Mouse (Mus musculus): Measurements from ENCODE around the gene Gm21981.

The Gm21981 gene

DNA sequence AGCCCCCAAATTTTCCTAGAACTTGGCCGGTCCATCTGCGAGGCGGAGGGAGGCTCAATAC lies at the start of gene Gm21981:
Gm21981 (minus strand) TSS at position 14 of the 61 bp plus-strand sequence.
- no peak for DNase-seq

GRCm38 (mm10) chr17:47742991-47743734 lies 48.9 kb upstream of the Gm21981 start:
- peak; percentile 34 for DNase-seq

- peak; percentile 20 for DNase-seq
Measured at GRCm38 (mm10) chr17:47740186-47740585, 45.9 kb upstream of the Gm21981 start.

DNA sequence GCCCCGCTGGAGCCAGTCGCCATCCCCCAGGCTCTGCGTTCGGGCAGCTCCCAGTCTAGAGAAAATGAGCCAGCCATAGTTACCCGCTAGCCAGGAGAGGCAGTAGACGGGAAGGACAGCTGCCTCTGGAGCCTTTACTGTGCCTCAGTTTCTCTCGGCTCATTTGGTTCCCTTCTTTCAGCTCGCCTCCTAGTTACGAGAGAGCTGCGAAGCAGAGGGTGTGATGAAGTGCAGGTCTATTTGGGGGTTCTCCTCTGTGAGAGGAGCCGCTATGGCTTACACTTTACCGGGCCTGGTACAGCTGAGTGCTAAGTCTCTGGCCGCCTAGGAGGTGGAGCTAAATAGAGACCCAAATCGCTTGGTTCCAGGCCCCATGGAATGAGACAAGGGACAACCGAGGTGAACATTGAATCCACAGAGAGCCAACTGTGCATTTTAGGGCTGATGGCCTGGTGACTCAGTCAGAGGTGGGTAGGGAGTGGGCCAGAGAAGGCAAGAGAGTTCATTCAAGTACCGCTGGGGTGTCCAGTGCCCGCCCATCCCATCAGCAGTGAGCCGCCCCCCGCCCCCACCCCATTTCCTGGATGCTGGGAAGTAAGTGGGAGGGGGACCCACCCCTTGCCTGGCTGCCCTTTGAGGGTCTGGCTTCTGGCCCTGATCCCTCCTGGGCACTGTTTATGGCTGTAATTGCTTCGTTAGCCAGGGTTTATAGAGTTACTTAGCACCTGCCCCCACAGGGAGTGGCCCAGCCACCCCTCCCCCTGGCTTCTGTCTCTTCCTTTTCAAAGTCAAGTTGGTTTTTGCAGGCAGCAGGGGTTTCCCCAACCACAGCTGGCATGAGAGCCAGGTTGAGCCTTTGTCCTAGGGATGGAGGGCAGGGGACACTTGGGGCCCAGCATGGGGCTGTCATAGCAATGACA lies 44.9 kb upstream of the Gm21981 start:
- peak; percentile 56 for DNase-seq

DNA sequence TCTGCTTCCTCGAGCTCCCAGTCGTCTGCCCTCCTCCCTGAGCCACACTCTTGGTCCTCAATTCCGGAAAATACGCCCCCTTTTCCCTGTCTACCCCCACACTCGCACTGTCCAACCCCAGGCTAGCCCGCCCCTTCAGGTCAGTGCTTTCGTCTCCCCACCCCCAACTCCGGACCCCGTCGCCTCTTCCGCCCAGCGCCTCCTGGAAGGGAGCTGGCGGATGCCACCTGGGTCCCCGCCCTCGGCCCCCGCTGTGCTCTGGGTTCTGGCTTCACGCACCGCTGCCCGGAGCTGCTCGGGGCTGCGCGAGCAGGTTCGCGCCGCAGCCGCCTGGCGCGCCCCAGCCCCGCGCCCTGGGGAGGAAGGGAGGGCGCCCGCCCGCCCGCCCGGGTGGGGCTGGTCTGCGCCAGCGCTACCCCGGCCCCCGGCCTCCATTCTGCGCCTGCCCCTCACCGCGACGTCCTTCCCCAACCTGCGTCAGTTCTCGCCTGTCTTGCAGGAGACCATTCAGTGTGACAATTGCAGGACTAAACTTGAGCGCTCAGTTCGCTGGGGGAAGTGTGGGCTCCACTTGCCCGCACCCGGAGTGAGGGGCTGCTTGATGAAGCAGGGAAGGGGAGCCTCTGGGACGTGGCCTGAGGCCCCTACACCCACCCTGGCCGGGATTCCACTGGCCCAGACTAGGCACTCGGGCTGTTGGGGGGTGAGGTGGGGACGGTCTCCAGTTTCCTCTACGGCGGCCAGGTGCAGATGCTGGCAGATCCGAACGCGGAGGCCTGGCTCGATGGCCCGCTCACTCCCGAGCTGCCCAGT lies 44.0 kb upstream of the Gm21981 start:
- DNase-seq = peak; percentile 69

DNA sequence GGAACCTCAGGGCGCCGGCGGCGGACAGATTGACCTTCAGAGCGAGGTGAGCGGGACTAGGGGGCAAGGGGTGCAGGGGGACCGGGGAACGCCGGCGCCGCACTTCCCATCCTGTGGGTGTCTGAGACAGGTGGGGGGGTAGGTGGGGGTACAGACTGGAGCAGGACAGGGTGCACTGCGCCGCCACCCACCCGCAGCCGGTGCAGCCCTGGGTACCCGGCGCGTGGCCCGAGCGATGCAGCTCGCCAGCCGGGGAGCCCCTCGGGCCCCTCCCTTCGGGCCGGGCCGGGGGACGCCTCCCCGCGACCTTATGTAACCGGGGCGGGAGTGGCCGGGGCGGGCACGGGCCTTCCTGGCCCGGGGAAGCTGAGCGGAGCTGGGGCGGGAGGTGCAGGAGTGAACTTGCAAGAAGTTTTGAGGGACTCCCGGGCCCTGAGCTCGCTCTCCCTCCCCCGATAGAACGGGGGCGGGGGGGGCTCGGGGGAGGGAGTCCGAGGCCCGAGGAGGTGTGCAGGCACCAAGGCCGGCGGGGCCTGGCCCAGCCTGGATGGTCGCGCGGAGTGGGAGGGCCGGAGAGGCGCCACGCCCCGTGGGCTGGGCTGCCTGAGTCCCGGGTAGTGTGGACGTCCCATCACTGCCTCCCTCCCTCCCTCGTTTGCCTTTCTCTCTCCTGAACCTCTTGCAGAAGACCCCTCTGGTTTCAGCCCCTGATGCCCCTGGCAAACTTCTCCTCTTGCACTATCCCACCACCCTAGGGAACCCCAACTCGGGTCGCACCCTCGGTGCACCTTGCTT lies 43.2 kb upstream of the Gm21981 start:
- peak; percentile 62 for DNase-seq

- peak; percentile 99 for DNase-seq
Measured at GRCm38 (mm10) chr17:47736856-47737255, 42.6 kb upstream of the Gm21981 start, which contains the start of gene Tfeb. Gene Tfeb, plus strand, starts transcription at chr17:47737030.

DNA sequence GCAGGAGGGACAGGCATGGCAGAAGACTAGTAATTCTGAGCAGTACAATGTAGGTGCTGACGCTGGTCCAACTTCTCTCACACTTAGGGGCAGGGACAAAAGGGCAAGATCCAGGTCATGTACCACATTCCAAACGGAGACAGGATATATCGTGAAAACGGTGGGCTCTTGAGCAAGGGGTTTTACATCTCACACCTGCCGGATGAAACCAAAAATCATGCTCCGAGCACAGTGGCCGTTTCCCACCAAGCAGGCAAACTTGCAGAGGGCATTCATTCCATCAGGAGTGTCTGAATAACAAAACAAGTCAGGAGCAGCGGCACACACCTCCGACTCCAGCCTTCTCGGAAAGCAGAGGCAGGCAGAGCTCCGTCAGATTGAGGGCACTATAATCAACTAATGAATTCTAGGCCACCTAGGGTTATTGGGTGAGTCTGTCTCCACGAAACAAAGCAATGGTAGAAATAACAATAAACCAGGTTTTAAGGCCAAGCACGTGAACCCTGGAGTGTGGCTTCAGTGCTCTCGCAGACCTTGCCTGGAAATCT lies 41.4 kb upstream of the Gm21981 start:
- no peak for DNase-seq

DNA sequence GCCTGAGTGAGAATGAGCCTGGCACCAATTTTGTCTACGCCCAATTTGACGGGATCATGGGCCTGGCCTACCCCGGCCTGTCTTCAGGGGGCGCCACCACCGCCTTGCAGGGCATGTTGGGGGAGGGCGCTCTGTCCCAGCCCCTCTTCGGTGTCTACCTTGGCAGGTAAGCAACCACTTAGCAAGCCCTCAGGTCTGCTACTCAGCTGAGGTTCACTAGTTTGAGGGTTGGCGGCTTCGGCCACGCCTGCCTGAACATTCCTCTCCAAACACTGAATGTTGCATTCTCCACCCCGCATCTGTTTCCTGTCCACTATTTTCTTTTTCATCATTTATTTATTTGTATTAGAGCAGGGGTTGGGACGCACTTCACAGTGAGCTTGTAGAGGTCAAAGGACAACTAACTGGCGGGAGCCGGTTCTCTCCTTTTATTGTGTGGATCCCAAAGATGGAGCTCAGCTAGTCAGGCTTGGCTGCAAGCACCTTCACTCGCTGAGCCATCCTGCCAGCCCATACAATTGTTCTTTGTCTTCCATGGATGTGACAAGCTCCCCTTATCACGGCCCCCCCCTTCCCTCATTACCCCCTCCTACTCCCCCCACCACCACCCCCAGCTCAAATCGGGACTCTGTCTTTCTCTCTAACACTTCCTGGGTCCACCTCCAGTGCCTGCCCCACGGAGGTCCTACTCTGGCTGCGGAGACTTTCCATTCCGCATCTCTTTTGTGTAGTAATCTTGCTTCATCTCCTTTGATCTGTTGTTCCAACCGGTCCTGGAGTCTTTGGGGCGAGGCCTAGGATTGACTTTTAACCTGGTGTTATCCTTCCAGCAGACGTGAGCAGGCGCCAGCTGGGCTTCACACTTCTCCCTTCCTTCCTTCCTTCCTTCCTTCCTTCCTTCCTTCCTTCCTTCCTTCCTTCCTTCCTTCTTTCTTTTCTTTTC lies 36.6 kb upstream of the Gm21981 start:
- DNase-seq = no peak

GRCm38 (mm10) chr17:47726566-47726965 lies 32.3 kb upstream of the Gm21981 start, which contains the start of gene Pgc:
Gene Pgc, plus strand, starts transcription at chr17:47726842.
- DNase-seq = no peak

GRCm38 (mm10) chr17:47721183-47721582 lies 26.9 kb upstream of the Gm21981 start:
- no peak for DNase-seq

DNA sequence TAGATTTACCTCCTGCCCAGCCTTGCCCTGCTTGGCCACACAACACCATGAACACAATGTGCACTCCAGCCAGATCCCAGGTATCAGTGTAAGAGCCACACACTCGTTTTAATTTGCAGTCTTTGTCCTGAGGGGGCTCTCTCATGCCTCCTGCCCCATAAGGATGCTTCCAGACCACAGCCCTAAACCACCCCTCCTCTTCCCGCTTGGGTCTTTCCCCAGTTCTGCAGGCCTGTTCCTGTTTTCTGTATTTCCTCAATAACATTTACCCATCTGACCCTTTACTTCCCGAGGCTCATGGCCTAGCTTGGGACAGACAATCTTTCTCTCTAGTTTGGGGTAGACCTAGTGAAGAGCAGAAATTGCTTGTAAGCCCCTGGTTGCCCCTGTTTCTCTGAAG lies 20.8 kb upstream of the Gm21981 start:
- no peak for DNase-seq

- no peak for DNase-seq
Measured at GRCm38 (mm10) chr17:47712889-47713571, 18.8 kb upstream of the Gm21981 start.

GRCm38 (mm10) chr17:47711883-47712282 lies 17.6 kb upstream of the Gm21981 start:
- no peak for DNase-seq

DNA sequence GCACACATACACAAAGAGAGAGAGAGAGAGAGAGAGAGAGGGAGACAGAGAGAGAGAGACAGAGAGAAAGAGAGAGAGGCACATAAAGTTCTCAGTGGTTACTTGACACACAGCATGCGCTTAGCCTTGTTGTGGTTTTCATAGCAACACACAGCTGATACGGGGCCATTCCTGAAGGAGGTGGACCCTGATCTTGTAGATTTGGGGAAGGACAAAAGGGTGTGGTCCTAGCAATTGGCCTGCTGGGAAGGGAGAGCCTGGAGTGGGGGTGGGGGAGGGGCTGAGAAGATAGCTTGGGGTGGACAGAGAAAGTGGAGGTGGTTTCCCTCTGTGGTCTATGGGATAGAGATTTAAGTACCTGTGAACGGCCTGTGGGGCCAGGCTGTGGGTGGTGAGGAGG lies 15.8 kb upstream of the Gm21981 start:
- no peak for DNase-seq

GRCm38 (mm10) chr17:47708972-47709371 lies 14.7 kb upstream of the Gm21981 start:
- no peak for DNase-seq

GRCm38 (mm10) chr17:47707961-47708360 lies 13.7 kb upstream of the Gm21981 start:
- no peak for DNase-seq

DNA sequence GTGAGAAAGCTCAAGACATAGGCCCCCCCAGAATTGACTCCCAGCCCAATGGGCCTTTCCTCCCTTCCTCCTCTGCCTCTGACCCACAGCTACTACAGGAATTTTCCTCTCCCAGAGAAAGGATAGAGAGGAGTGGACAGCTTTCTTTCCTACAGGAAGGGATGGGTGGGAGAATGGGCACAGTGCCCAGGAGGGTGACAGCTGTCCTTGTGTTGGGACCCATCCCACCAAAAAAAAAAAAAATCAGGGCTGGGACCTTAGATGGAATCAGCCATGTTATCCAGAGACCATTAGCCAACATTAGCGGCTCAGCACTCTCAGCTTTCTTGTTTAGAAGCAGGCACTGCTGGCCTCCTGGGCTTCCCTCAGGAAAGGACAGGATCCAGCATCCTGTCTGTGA lies 11.9 kb upstream of the Gm21981 start:
- no peak for DNase-seq

- DNase-seq = peak; percentile 26
Measured at GRCm38 (mm10) chr17:47704692-47705091, 10.4 kb upstream of the Gm21981 start.

- DNase-seq = no peak
Measured at GRCm38 (mm10) chr17:47703556-47703955, 9.3 kb upstream of the Gm21981 start.

Measured in thymus, postnatal 14 days (tissue).